Mouse (Mus musculus) midbrain, embryonic 13.5 days (tissue): ENCODE data around the gene Adnp. TPM values are rescaled to one million over a fixed set of nuclear protein-coding genes. Genes with fewer than 3 reads are reported as not detected.
"Not testable (repeated sequence)": the region's sequence is repeated elsewhere in the genome, so short reads cannot be mapped to it uniquely, and the experiment has no call there.

Source experiments
- ATAC-seq: fragments of 200-750 bp; cut with Nextera tagmentation; 2 replicates; pipeline ENCODE4 v1.8.0; 2017; ENCODE audit warnings: mild to moderate bottlenecking, moderate TSS enrichment, moderate library complexity
- H3K27ac ChIP-seq: fragments of 300-500 bp; sonication (generic); 2 replicates; pipeline ENCODE4 v1.5.1; 2015; ENCODE audit warnings: inconsistent platforms, mild to moderate bottlenecking, moderate library complexity
- H3K27me3 ChIP-seq: fragments of 300-500 bp; sonication (generic); 2 replicates; pipeline ENCODE4 v1.6.1; 2015; ENCODE audit warnings: mild to moderate bottlenecking, inconsistent platforms
- H3K36me3 ChIP-seq: fragments of 300-500 bp; sonication (generic); 2 replicates; pipeline ENCODE4 v1.6.1; 2015; ENCODE audit warnings: mild to moderate bottlenecking, inconsistent platforms
- H3K4me1 ChIP-seq: fragments of 300-500 bp; sonication (generic); replicated peaks from 2 replicates; pipeline ENCODE4 v1.6.1; 2015; ENCODE audit warnings: inconsistent platforms
- H3K4me2 ChIP-seq: fragments of 300-500 bp; sonication (generic); replicated peaks from 2 replicates; pipeline ENCODE4 v1.6.1; 2015; ENCODE audit warnings: moderate library complexity, mild to moderate bottlenecking, inconsistent platforms
- H3K4me3 ChIP-seq: fragments of 300-500 bp; sonication (generic); replicated peaks from 2 replicates; pipeline ENCODE4 v1.5.1; 2015; ENCODE audit warnings: mild to moderate bottlenecking, inconsistent platforms
- H3K9ac ChIP-seq: fragments of 300-500 bp; sonication (generic); replicated peaks from 2 replicates; pipeline ENCODE4 v1.6.1; 2015; ENCODE audit warnings: mild to moderate bottlenecking, inconsistent platforms
- H3K9me3 ChIP-seq: fragments of 300-500 bp; sonication (generic); 2 replicates; pipeline ENCODE4 v1.6.1; 2016; ENCODE audit warnings: mild to moderate bottlenecking, inconsistent platforms
- WGBS: fragments of 180-500 bp; shearing (Covaris S2); methylation state at CpG from one replicate; pipeline ENCODE4 v1.1.7; 2015; 5-methylcytosine and 5-hydroxymethylcytosine counted together
- polyA plus RNA-seq: library from polyadenylated mRNA; unstranded; fragments of >200 nt; fragmentation: Nextera tagmentation; extraction: Ambion mirVana; gene quantifications from 2 replicates; pipeline ENCODE4 v1.2.1, GENCODE M21; 2015

The Adnp gene
- polyA plus RNA-seq, 1 experiment from 2014 or later: 5.1 TPM

GRCm38 (mm10) chr2:168166750-168167460, 40.0 kb downstream of the Adnp start:
- ATAC-seq: no peak
- Histone ChIP-seq H3K27me3 (no peaks in the 10 kb centered on the region), H3K9ac (no peak overlapping the region), H3K4me2 (no peak overlapping the region), H3K27ac (no peak overlapping the region), H3K9me3 (no peaks in the 10 kb centered on the region), H3K4me3 (no peak overlapping the region), H3K4me1 (peaks cover 23% of the 10 kb centered on the region), H3K36me3 (no peaks in the 10 kb centered on the region)
- 51% methylated on average over 21 of the region's 21 CpGs for WGBS

GRCm38 (mm10) chr2:168161978-168162377, 44.9 kb downstream of the Adnp start:
- Histone ChIP-seq H3K4me3 (peak overlapping the region; percentile 16), H3K4me2 (peak overlapping the region; percentile 41), H3K36me3 (no peaks in the 10 kb centered on the region), H3K27me3 (0 out of 2 replicates have a peak, but pooled peaks cover 11% of the 10 kb centered on the region), H3K27ac (no peak overlapping the region), H3K9me3 (no peaks in the 10 kb centered on the region), H3K4me1 (peaks cover 21% of the 10 kb centered on the region), H3K9ac (no peak overlapping the region)
- 10% methylated on average over 14 of the region's 14 CpGs for WGBS
- ATAC-seq: no peak

GRCm38 (mm10) chr2:168161514-168161971, 45.4 kb downstream of the Adnp start:
- peaks cover 20% of the 10 kb centered on the region for H3K4me1 ChIP-seq
- H3K9me3 ChIP-seq: no peaks in the 10 kb centered on the region
- 3% methylated on average over 11 of the region's 11 CpGs for WGBS
- H3K4me2 ChIP-seq: peak overlapping the region; percentile 41
- no peaks in the 10 kb centered on the region for H3K36me3 ChIP-seq
- 0 out of 2 replicates have a peak, but pooled peaks cover 11% of the 10 kb centered on the region for H3K27me3 ChIP-seq
- H3K27ac ChIP-seq: no peak overlapping the region
- peak; percentile 44 for ATAC-seq
- peak overlapping the region; percentile 16 for H3K4me3 ChIP-seq
- H3K9ac ChIP-seq: peak overlapping the region; percentile 49; the same call in 1 of the 2 replicates

- Histone ChIP-seq H3K4me3 (no peak overlapping the region), H3K27ac (no peak overlapping the region), H3K4me2 (no peak overlapping the region), H3K9ac (no peak overlapping the region), H3K9me3 (no peaks in the 10 kb centered on the region), H3K27me3 (0 out of 2 replicates have a peak, but pooled peaks cover 11% of the 10 kb centered on the region), H3K36me3 (no peaks in the 10 kb centered on the region), H3K4me1 (peaks cover 27% of the 10 kb centered on the region)
- ATAC-seq: no peak
- 83% methylated on average over 9 of the region's 9 CpGs for WGBS
Observed at GRCm38 (mm10) chr2:168160370-168160930, 46.5 kb downstream of the Adnp start.

GRCm38 (mm10) chr2:168158911-168159711, 47.8 kb downstream of the Adnp start:
- H3K4me1 ChIP-seq: peaks cover 40% of the 10 kb centered on the region
- peak; percentile 66; the same call in 1 of the 2 replicates for ATAC-seq
- H3K4me2 ChIP-seq: peak overlapping the region; percentile 50
- peak overlapping the region; percentile 24 for H3K4me3 ChIP-seq
- peak overlapping the region; percentile 25; the same call in 1 of the 2 replicates for H3K27ac ChIP-seq
- H3K27me3 ChIP-seq: 0 out of 2 replicates have a peak, but pooled peaks cover 11% of the 10 kb centered on the region
- 3% methylated on average over 25 of the region's 25 CpGs for WGBS
- peak overlapping the region; percentile 61 for H3K9ac ChIP-seq
- H3K36me3 ChIP-seq: no peaks in the 10 kb centered on the region
- H3K9me3 ChIP-seq: no peaks in the 10 kb centered on the region

- not testable (repeated sequence) for H3K27ac ChIP-seq, H3K9ac ChIP-seq, H3K4me2 ChIP-seq, H3K36me3 ChIP-seq, ATAC-seq, H3K9me3 ChIP-seq, H3K4me3 ChIP-seq
- H3K4me1 ChIP-seq: peaks cover 41% of the 10 kb centered on the region
- 0 out of 2 replicates have a peak, but pooled peaks cover 11% of the 10 kb centered on the region for H3K27me3 ChIP-seq
- WGBS: 63% methylated on average over 10 of the region's 11 CpGs
Observed at GRCm38 (mm10) chr2:168157974-168158373, 48.9 kb downstream of the Adnp start.

- Histone ChIP-seq H3K4me3 (no peak overlapping the region), H3K4me1 (peaks cover 34% of the 10 kb centered on the region), H3K9ac (no peak overlapping the region), H3K27ac (no peak overlapping the region), H3K4me2 (no peak overlapping the region), H3K9me3 (no peaks in the 10 kb centered on the region), H3K36me3 (no peaks in the 10 kb centered on the region), H3K27me3 (0 out of 2 replicates have a peak, but pooled peaks cover 11% of the 10 kb centered on the region)
- ATAC-seq: no peak
- WGBS: 21% methylated on average over 14 of the region's 14 CpGs
Observed at GRCm38 (mm10) chr2:168156361-168156760, 50.6 kb downstream of the Adnp start.

- no peak for ATAC-seq
- 0 out of 2 replicates have a peak, but pooled peaks cover 10% of the 10 kb centered on the region for H3K27me3 ChIP-seq
- H3K36me3 ChIP-seq: no peaks in the 10 kb centered on the region
- peaks cover 32% of the 10 kb centered on the region for H3K4me1 ChIP-seq
- no peak overlapping the region for H3K4me3 ChIP-seq
- H3K9me3 ChIP-seq: no peaks in the 10 kb centered on the region
- WGBS: 86% methylated on average over 7 of the region's 7 CpGs
- no peak overlapping the region for H3K27ac ChIP-seq
- no peak overlapping the region for H3K4me2 ChIP-seq
- no peak overlapping the region for H3K9ac ChIP-seq
Observed at GRCm38 (mm10) chr2:168155666-168156065, 51.2 kb downstream of the Adnp start.

GRCm38 (mm10) chr2:168154090-168154881, 52.6 kb downstream of the Adnp start:
- peak overlapping the region; percentile 27 for H3K4me2 ChIP-seq
- H3K27ac ChIP-seq: peak overlapping the region; percentile 68
- WGBS: 21% methylated on average over 13 of the region's 14 CpGs
- H3K36me3 ChIP-seq: no peaks in the 10 kb centered on the region
- peak overlapping the region; percentile 7; the same call in 1 of the 2 replicates for H3K9ac ChIP-seq
- peaks cover 26% of the 10 kb centered on the region for H3K4me1 ChIP-seq
- H3K4me3 ChIP-seq: no peak overlapping the region
- no peaks in the 10 kb centered on the region for H3K9me3 ChIP-seq
- no peaks in the 10 kb centered on the region for H3K27me3 ChIP-seq
- ATAC-seq: peak; percentile 91

GRCm38 (mm10) chr2:168149241-168149640, 57.7 kb downstream of the Adnp start:
- Histone ChIP-seq H3K36me3 (no peaks in the 10 kb centered on the region), H3K9ac (no peak overlapping the region), H3K27ac (no peak overlapping the region), H3K4me1 (peaks cover 7% of the 10 kb centered on the region), H3K27me3 (no peaks in the 10 kb centered on the region), H3K9me3 (no peaks in the 10 kb centered on the region), H3K4me2 (no peak overlapping the region), H3K4me3 (no peak overlapping the region)
- ATAC-seq: no peak
- WGBS: 91% methylated on average over 8 of the region's 8 CpGs

GRCm38 (mm10) chr2:168147722-168148432, 59.0 kb downstream of the Adnp start:
- H3K27ac ChIP-seq: no peak overlapping the region
- peaks cover 14% of the 10 kb centered on the region for H3K4me1 ChIP-seq
- ATAC-seq: no peak
- no peak overlapping the region for H3K9ac ChIP-seq
- no peaks in the 10 kb centered on the region for H3K36me3 ChIP-seq
- no peaks in the 10 kb centered on the region for H3K9me3 ChIP-seq
- no peaks in the 10 kb centered on the region for H3K27me3 ChIP-seq
- 70% methylated on average over 22 of the region's 22 CpGs for WGBS
- no peak overlapping the region for H3K4me3 ChIP-seq
- no peak overlapping the region for H3K4me2 ChIP-seq
